Comparison of ENCODE assay signal across 7 mouse cellular contexts in genomic region chr9:57158013-57158470, GRCm38 (mm10). TPM values are rescaled to one million over a fixed set of nuclear protein-coding genes. Genes with fewer than 3 reads are reported as not detected.
DNase-seq lines count a peak whose midpoint lies in the region; ATAC-seq lines count a peak whose summit lies in the region.

Gene Commd4 (minus strand): TSS chr9:57158331.

- H3K9ac ChIP-seq in embryonic facial prominence, embryonic 11.5 days (replicated peaks; ENCODE audit: low read length): peak within 1 kb of the TSS; percentile 68
- H3K9ac ChIP-seq in midbrain, embryonic 13.5 days (replicated peaks): peak within 1 kb of the TSS; percentile 86

- H3K36me3 ChIP-seq in embryonic facial prominence, embryonic 11.5 days (replicated peaks; ENCODE audit: control insufficient read depth, insufficient read depth, low read depth, low read length): no peaks in the 10 kb centered on the region
- H3K36me3 ChIP-seq in limb, embryonic 10.5 days: peaks cover 13% of the 10 kb centered on the region; the same call in 1 of the 2 replicates
- peaks cover 23% of the 10 kb centered on the region for H3K36me3 ChIP-seq in midbrain, embryonic 13.5 days

- no peaks in the 10 kb centered on the region for H3K9me3 ChIP-seq in embryonic facial prominence, embryonic 11.5 days (replicated peaks; ENCODE audit: control insufficient read depth, low read length)
- H3K9me3 ChIP-seq in limb, embryonic 10.5 days (replicated peaks): no peaks in the 10 kb centered on the region
- no peaks in the 10 kb centered on the region for H3K9me3 ChIP-seq in midbrain, embryonic 13.5 days

- WGBS in embryonic facial prominence, embryonic 11.5 days: under 1% methylated on average over 24 of the region's 24 CpGs
- WGBS in limb, embryonic 10.5 days: under 1% methylated on average over 24 of the region's 24 CpGs
- under 1% methylated on average over 24 of the region's 24 CpGs for WGBS in midbrain, embryonic 13.5 days

- H3K4me3 ChIP-seq in embryonic facial prominence, embryonic 11.5 days (ENCODE audit: low read depth, low read length): peak within 1 kb of the TSS; percentile 63
- peak within 1 kb of the TSS; percentile 90 for H3K4me3 ChIP-seq in limb, embryonic 10.5 days
- peak within 1 kb of the TSS; percentile 89 for H3K4me3 ChIP-seq in midbrain, embryonic 13.5 days (replicated peaks)

- peak within 1 kb of the TSS; percentile 64 for H3K4me2 ChIP-seq in embryonic facial prominence, embryonic 11.5 days (ENCODE audit: low read depth, low read length)
- peak within 1 kb of the TSS; percentile 93 for H3K4me2 ChIP-seq in midbrain, embryonic 13.5 days (replicated peaks)

- no peaks in the 10 kb centered on the region for H3K27me3 ChIP-seq in embryonic facial prominence, embryonic 11.5 days (ENCODE audit: control insufficient read depth, insufficient read depth, low read length)
- H3K27me3 ChIP-seq in limb, embryonic 10.5 days (ENCODE audit: low read depth, poor library complexity, severe bottlenecking): no peaks in the 10 kb centered on the region
- H3K27me3 ChIP-seq in midbrain, embryonic 13.5 days: 0 out of 2 replicates have a peak, but pooled peaks cover 5% of the 10 kb centered on the region

- no peaks in the 10 kb centered on the region for H3K4me1 ChIP-seq in embryonic facial prominence, embryonic 11.5 days (ENCODE audit: control insufficient read depth, insufficient read depth, low read length)
- H3K4me1 ChIP-seq in limb, embryonic 10.5 days: peaks cover 19% of the 10 kb centered on the region
- H3K4me1 ChIP-seq in midbrain, embryonic 13.5 days (replicated peaks): peaks cover 27% of the 10 kb centered on the region

- peak; percentile 76 for ATAC-seq in embryonic facial prominence, embryonic 11.5 days (replicated peaks; ENCODE audit: insufficient number of reproducible peaks, low FRiP score, low TSS enrichment, low read depth)
- ATAC-seq in granulocyte monocyte progenitor cell, adult 5-6 weeks (replicated peaks; ENCODE audit: poor library complexity, severe bottlenecking): peak; percentile 93
- ATAC-seq in midbrain, embryonic 13.5 days: peak; percentile 89

- peak; percentile 96 for DNase-seq in adrenal gland, postnatal 14 days
- DNase-seq in embryonic facial prominence, embryonic 11.5 days (ENCODE audit: low spot score): peak; percentile 97
- peak; percentile 92 for DNase-seq in kidney, adult 11 months
- DNase-seq in limb, embryonic 10.5 days (ENCODE audit: low spot score): peak; percentile 95
- DNase-seq in spleen, adult 12 weeks (ENCODE audit: low spot score): peak; percentile 70

- H3K27ac ChIP-seq in embryonic facial prominence, embryonic 11.5 days (replicated peaks; ENCODE audit: low read depth, low read length): no peak within 1 kb of the TSS
- peak within 1 kb of the TSS; percentile 88 for H3K27ac ChIP-seq in limb, embryonic 10.5 days
- peak within 1 kb of the TSS; percentile 72 for H3K27ac ChIP-seq in midbrain, embryonic 13.5 days

RNA-seq across cellular contexts. Expression of gene Commd4, which starts in this region (rescaled TPM):
- total RNA-seq in adrenal gland, postnatal 14 days (2021): 47.0 and 52.2 TPM in 2 replicates
- 70.8 and 78.2 TPM in 2 replicates for polyA plus RNA-seq in embryonic facial prominence, embryonic 11.5 days (2014; fragmentation: Nextera tagmentation; extraction: Ambion mirVana)
- total RNA-seq in granulocyte monocyte progenitor cell, adult 5-6 weeks (2014; fragmentation: Nextera tagmentation): 82.2 and 104 TPM in 2 replicates
- 62.4 and 73.0 TPM in 2 replicates for total RNA-seq in granulocyte monocyte progenitor cell, adult 5-6 weeks (2017)
- 106 and 107 TPM in 2 replicates for polyA plus RNA-seq in limb, embryonic 10.5 days (2016; fragmentation: Nextera tagmentation; extraction: Ambion mirVana)
- 169 and 177 TPM in 2 replicates for polyA plus RNA-seq in midbrain, embryonic 13.5 days (2015; fragmentation: Nextera tagmentation; extraction: Ambion mirVana)
